Mouse (Mus musculus) ovary, postnatal 14 days (tissue): ENCODE results near the gene Fbll1.
"Not testable (repeated sequence)": the region's sequence is repeated elsewhere in the genome, so short reads cannot be mapped to it uniquely, and the experiment has no call there.

Experiments used
- DNase-seq: peaks from one replicate; pipeline ENCODE4 v3.0.0; 2022; ENCODE audit warnings: low spot score

Gene Fbll1

DNA sequence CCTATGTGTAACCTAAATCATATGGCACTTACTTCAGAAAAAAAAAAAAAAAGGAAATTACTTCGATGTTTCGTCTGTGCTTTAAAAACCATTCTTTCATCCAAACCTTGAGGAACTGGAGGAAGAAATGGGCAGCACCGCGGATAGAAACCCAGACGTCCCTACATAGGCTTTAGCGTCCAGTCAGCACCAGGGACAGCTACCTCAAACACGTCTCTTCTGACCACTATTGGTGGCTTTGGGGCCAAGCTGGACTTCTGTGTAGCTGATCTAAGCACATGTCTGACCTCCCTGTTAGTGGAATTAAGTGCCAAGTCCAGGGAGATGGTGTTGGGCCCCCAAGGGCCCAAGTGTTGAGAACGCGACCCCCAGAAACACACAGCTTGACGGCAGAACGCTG lies at the start of gene Fbll1:
TSS of gene Fbll1 (minus strand) at position 11 of the 400 bp plus-strand sequence.
- peak; percentile 46 for DNase-seq

DNA sequence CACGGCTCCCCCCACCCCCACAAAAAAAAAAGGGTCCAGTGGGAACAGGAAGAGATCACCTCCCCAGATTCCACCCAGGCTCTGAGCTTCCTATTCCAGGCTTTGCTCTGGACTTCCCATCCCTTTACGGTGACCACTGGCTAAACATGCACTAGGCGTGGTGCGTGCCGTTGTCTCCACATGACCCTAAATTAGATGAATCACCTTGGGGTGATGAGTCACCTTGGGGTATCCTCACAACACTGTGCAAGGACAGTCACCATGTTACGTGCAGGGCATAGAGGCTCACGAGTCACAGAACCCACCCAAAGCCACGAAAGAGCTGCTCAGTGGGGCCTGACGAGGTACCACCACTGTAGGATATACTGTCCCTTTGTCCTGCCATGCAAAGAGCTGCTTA lies 45.6 kb upstream of the Fbll1 start:
- DNase-seq = no peak

DNA sequence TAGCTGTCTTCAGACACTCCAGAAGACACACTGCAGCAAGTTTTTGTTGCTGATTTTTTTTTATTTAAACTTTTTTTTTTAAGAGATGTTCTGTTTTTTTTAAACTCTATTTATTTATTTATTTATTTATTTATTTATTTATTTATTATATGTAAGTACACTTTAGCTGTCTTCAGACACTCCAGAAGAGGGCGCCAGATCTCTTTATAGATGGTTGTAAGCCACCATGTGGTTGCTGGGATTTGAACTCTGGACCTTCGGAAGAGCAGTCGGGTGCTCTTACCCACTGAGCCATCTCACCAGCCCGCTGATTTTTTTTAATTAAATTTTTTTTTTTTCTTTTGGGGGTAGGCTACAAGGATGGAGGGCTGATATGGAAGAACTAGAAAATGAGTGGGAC lies 43.9 kb upstream of the Fbll1 start:
- not testable (repeated sequence) for DNase-seq

DNA sequence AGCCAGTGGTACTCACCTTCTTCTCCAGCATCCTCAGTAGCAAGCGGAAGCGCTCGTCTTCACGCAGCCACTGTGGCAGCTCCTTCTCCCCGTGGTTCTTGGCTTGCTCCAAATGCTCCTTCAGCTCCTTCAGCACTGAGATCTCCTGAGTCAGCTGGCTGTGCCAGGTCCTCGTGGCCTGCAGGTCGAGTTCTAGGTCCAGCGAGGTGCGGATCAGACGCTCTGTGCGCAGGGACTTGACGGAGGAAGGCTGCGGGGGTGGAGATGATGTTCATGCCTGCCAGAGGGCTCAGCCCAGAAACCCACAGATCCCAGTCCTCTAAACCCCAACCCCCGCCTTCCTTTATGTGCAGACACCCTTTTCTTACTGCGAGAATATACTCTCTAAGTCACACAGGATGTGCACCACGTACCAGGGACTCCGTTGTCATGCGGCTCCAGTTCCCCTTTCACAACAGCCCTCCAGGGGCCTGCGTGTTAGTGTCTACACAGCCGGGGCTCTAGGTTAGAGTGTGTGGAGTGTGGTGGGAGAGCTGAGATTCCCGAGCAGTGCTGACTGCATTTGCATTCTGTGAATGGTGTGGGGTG lies 43.1 kb upstream of the Fbll1 start:
- no peak for DNase-seq

DNA sequence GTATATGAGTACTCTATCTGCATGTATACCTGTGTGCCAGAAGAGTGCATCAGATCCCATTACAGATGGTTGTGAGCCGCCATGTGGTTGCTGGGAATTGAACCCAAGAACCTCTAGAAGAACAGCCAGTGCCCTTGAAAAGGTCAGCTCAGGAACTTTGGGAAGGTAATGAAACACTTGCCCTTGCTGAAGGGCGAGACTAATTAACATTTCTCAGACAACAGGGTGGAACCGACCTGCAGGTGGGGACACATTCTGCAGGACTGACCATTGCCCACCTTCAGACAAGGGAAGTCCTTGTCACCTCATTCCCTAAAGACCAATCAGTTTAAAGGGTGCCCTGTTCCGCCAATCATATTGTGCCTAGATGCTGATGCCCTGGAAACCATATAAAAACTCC lies 42.1 kb upstream of the Fbll1 start:
- not testable (repeated sequence) for DNase-seq

DNA sequence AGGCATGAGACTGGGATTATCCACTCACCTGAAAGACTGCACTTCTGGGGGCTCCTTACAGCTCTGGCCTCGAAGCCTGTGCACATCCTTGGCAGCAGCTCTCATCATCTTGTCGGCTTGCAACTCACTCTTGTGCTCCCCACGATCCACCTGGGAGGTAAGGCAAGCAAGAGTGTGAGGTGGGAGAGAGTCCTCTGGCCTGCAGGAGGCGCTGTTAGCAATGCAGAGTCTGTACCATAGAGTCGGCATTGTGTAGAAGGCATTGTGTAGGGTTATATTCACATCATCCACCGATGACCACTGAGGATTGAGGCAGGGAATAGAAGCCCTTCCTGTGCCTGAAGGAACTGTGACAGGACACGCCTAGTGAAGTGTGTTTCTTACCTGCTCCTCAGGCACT lies 41.6 kb upstream of the Fbll1 start:
- DNase-seq = no peak

DNA sequence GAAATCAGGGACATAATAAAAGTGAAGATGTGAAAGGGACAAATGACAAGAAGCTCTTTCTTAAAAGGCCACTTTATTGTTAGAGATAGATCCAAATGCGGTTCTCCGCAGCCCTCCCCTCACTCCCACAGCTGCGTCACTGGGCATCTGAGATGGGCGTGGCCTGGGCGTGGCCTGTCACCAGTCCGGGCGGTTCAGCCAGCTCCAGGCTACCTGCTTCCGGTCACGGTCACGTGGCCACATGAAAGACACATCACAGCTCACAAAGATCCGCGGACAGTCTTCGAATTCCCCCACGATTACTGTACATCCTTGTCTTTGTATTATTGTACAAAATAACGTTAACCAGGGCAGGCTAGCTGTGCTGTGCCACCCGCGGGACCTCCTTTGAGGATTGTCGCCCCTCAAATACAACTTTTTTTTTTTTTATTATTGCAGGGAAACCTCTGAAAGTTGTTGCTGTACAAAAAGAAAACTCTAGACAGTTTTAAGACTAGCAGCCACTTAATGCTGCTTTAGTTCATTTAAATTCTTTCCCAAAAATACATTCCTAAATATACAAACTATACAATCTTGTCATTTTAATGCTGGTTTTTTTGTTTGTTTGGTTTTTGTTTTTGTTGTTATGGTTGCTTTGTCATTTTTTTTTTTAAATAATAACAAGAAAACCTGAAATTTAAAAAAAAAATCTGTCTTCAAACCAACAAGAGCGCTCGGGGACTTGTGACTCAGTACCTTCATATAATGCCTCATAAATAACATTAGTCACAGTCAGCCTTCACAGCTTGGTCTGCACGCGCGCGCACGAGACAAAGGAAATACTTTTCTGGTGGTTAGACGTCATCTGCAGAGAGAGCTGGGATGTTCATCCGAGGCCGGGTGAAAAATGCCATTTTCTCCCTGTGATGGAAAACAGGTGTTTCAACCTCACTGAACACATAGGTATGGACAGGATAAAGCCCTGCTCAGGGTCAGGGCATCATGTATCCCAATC lies 40.0 kb upstream of the Fbll1 start:
- DNase-seq = peak; percentile 84

DNA sequence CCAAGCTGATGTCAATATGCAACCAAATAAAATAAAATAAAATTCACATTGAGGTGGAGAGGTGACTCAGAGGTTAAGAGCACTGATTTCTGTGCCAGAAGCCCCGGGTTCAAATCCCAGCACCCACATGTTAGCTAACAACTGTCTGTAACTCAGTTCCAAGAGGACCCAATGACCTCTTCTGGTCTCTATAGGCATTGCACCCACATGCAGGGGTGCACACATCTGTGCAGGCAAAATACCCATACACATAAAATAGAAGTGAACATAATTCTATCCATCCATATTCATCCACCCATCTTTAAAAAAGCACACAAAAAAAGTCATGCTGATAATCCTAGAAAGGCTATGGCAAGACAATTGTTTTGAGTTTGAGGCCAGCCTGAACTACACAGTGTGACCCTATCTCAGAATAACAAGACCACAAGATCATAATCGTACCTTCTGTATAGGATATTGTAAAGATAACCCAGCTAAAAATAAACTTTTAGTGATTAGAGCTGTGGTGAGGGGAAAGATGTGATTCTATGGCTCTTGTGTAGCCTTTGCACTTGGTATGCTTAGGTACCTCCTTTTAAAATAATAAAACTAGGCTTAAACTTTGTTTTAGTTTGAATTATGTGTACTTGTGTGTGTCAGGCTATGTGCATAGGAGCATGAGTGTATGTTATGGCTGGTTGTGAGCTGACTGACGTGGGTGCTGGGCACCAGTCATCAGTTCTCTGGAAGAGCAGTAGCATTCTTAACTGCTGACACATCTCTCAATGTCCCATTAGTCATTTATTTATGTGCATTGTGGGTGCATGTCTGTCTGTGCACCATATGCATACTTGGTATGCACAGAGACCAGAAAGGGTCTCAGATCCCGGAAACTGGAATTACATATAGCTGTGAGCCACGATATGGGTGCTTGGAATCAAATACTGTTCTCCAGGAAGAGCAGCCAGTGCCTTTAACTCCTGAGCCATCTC lies 38.8 kb upstream of the Fbll1 start:
- no peak for DNase-seq

DNA sequence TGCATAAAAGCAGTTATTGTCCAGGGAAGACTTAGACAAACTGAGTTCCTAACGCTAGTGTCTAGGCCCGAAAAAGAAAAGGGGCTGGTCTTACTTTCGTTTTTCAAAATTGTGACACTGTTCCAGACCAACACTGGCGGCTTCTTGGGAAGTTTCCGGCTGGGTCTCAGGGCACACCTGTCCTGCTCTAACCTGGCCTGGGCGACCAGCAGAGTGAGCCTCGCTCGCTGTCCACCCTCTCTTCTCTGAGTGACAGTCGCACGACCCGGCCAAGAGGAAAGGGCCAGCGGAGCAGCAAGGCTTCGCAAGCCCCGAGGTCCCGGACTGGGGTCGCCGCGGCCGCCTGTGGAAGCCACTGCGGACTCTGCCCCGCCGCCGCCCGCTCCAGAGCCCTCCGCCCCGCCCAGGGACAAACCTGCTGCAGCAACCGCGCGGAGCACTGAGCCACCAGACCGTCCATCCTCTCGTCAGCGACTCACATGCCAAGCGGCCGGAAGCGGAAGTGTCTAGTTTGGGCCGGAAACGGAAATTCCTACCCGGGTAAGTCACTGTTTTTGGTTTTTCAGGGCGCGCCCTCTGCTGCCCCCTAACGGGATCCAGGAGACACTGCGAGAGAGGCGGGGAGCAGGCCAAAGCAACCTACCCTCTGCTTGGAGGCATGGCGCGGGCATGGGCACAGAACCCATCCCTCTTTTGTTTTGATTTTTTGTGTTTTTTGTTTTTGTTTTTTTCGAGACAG lies 35.5 kb upstream of the Fbll1 start, which contains the start of gene Rars:
TSS of gene Rars (minus strand) at position 485 of the 739 bp plus-strand sequence.
- DNase-seq = peak; percentile 89

DNA sequence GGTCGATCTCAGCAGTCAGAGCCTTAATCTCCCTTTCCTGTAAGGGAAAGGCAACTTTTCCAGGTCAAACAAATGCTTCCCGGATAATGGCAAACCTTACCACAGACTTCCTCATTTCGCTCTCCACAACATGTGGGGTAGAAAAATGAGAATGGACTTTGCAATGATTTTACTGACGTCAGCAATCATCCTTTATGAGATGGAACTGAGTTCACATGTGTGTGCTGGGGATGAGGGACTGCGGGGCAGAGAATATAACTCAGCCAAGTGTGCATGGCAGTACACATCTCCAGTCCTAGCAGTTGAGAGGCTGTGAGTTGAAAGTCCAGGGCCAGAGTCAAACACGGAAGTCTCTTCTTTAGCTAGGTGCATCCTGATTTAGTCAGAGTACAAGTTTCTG lies 34.6 kb upstream of the Fbll1 start:
- no peak for DNase-seq

DNA sequence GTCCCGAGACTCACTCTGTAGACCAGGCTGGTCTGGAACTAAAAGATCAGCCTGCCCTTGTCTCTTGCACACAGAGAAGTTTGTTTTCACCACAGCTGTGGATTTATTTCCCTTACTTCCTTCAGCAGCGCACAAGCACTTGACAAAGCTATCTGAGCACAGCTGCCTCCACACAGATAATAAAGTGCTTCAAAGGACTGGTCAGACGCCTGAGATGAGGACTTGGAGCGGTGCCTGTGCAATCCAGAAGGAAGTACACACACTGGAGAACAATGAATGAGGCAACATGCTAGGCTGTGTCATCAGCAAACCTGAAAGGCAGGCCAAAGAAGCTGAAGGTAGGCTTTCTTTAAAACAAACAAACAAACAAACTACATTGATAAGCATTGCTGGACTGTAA lies 33.5 kb upstream of the Fbll1 start:
- no peak for DNase-seq

DNA sequence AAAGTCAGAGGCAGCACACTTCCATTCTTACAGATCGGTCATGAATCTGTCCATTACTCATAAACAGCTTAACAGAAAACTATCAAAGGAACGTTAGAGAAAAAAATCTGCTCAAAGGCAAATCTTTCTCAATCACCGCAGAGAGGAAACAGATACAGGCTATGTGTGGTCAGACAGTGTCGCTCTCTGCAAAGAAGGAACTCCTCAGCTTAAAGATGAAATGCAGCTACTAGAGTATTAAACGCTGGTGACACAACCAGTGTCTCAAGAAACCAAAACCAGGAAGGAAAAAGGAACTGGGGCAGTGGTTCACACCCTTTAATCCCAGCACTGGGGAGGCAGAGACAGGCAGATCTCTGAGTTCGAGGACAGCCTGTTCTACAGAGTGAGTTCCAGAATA lies 29.0 kb upstream of the Fbll1 start:
- no peak for DNase-seq

DNA sequence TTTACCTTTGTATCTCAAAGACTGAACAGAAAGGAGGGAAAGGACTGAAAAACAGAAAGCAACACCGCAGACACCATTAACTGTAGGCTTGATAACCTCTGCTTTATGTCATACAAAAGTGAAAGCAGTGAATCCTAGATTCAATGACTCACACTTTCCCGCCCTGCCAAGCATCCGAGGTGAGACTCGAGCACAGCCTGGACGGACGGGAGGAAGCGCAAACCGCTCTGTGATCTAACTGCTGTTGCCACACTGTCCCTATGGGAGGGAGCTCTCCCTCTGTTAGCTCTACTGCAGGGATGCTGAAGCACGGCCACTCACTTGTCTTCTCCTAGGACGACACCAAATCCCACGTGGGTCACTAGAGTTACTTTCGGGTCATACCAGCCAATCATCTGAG lies 17.6 kb upstream of the Fbll1 start:
- DNase-seq = no peak

DNA sequence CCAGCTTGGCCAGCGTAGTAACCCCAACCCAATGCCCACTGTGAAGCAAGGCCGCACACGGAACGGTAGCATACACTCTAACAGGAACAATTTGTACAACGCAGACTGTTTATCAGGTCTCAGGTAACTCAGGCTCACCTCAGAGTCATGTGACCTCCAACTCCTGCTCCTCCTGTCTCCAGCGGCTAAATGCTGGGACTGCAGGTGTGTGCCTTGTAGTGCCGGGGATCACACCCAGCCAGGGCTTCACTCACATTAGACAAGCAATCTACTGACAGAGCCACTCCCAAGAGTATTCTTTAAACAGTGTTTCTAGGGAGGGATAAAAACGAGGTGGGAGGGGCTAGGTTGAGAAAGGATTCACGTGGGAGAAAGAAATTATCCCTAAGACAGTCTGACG lies 12.8 kb upstream of the Fbll1 start:
- no peak for DNase-seq

DNA sequence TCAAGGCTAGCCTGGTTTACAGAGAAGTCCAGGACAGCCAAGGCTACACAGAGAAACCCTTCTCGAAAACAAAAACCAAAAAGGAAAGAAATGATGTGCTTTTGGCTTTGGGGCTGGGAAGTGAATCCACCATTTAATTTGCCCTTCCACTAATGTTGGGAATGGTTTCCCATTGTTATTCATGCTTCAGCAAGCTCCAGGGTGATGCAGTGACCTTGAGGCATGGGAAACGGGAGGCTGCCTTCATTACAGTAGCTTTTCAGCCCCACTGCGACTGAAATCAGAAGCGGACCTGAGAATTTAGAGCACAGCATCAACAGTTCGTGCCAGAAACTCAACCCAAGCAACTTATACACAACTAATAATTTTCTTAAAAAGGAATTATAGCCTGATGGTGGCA lies 2.6 kb upstream of the Fbll1 start:
- no peak for DNase-seq

DNA sequence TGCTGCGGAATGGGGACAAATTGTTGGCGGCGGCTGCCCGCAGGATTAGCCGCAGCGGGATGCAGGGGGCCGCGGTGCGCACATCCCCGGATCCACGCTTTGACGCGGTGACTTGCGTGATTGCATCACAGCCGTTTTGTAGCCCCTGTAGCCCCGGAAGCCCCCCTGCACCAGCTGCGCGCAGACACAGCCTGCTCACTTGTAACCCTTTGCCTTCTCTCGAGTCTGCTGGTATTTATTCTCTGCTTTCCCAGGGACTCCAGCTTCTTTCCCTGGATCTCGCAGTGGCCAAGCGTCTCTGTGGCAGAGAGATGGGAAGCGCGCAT lies 226 bp downstream of the Fbll1 start:
- DNase-seq = no peak

DNA sequence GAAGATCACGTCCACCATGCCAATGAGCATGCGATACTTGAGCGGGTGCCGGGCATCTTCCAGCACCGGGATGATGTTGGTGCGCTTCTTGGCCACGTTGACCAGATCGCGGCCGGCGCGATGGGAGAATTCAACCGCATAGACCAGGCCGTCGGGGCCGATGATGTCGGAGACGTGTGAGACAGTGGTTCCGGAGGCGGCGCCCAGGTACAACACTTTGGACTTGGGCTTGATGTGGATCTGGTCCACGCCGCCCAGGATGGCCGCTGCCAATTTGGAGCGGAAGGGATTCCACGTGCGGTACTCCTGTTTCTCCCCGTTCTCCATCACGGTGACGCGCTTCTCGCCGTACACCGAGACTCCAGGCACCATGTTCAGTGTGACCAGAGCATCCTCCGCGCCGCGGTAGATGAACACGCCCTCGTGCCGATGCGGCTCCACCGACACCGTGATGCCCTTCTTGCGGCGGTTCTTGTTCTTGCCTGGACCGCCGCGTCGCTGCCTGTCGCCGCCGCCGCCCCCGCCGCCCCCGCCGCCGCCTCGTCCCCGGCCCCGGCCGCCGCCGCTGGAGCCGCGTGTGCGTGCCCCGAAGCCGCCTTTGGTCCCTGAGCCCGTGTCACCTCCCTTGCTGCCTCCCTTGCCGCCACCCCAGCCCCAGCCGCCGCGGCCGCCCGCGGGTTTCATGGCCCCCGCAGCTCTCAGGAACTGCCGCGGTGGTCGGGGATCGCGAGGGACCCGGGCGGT lies 761 bp downstream of the Fbll1 start:
- DNase-seq = no peak

DNA sequence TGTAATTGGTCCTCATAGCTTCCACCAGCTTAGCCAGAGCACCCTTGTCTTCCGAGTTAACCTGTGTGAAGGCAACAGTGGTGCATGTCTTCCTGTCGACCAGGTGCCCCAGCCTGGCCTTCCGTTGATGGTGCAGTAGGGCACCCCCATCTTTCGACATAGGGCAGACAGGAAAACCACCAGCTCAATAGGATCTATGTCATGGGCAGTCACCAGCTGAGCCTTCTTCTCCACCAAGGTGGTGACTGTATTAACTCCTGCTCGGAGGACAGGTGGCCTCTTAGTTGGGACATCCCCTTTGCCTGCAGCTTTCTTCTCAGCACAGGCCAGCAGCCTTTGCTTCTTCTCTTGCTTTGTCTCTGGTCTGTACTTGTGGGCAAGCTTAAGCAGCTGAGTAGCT lies 5.9 kb downstream of the Fbll1 start:
- DNase-seq = not testable (repeated sequence)

DNA sequence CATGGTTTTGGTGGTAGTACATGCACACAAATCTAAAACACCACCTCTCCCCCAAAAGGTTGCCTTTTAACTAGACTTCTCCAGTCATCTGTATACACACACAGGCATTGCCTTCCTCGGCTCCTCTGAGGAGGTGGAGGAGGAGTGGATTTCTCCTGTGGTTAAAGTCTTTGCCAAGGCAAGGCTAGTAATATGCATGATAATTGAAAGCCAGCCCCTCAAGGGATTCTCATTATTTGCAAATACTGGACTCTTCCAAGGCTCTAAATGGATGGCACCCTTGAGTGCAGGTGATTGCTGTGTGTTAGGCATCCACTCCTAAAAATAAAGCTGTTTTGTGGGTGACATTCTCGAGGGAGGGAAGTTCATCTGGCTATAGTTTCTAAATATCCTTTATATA lies 10.2 kb downstream of the Fbll1 start:
- no peak for DNase-seq

DNA sequence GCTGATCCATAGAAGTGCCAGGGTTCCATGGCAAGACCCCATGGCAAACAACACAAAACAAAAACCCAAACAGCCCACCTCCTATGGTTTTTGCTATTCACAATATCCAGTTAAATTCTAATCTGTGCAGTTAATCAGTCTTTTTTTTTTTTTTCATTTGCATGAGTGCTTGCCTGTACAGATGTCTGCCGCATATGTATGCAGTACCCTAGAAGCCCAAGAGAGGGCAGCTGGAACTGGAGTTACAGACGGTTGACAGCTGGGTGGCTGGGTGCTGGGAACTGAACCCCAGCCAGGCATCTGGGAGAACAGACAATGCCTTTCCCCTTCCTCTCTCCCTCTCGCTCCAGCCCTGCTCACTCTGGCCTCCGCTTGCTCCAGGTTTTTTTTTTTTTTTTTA lies 14.1 kb downstream of the Fbll1 start:
- DNase-seq = no peak

DNA sequence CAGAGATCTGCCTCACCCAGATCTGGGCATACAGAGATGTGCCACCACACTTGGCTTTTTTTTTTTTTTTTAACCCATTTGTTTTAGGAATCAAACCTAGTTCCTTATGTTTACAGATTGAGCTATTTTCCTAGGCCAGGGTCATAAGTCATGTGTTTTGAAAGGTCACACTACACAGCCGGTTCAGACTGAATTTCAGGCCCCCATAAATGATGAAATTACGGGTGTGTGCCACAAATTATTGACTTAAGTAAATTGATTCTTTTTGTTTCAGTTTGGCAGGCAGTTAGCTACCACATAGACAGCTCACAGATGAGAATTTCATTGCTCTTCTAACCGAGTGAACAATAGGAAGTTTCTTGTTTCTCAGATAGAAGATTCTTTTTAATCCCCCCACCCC lies 14.7 kb downstream of the Fbll1 start:
- DNase-seq = no peak
